Mouse (Mus musculus): Measurements from ENCODE around the gene Gm8180. TPM values are rescaled to one million over a fixed set of nuclear protein-coding genes. Genes with fewer than 3 reads are reported as not detected.
"Not testable (repeated sequence)": the region's sequence is repeated elsewhere in the genome, so short reads cannot be mapped to it uniquely, and the experiment has no call there.

The Gm8180 gene
- not detected in 2 replicates for polyA plus RNA-seq (2012; ENCODE audit: insufficient read depth, insufficient read length, low replicate concordance, missing spikeins)

GRCm38 (mm10) chr14:43784645-43785044 lies at the start of gene Gm8180:
Gene Gm8180, minus strand, starts transcription at chr14:43784745.
- not testable (repeated sequence) for H3K27ac ChIP-seq (ENCODE audit: insufficient read depth, low read depth, low read length); H3K4me1 ChIP-seq (ENCODE audit: control insufficient read depth, insufficient read depth, low read length)
- WGBS: 90% methylated on average over 3 of the region's 3 CpGs

DNA sequence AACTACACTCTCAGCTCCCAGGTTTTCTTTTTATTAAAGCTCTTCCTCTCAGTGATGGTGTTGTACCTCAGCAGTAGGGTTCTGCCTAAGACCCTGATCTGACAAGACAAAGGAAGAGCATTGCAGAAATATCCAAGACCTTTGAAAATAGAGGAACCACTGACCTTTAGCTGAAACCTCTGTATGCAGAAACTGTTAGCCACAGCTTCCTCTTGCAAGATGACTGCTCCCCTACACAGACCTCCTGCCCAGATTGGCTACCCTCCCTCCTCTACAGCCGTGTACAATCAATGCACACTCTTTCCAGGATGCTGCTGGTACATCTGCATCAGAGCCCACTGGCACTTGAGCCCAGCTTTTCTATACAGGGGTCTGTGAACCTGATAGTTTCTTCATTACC lies 45.8 kb upstream of the Gm8180 start:
- not testable (repeated sequence) for H3K4me1 ChIP-seq (ENCODE audit: control insufficient read depth, insufficient read depth, low read length); H3K4me3 ChIP-seq (ENCODE audit: insufficient read depth, low read depth, low read length); H3K27ac ChIP-seq (ENCODE audit: insufficient read depth, low read depth, low read length)
- 41% methylated on average over 1 of the region's 1 CpGs for WGBS

More at GRCm38 (mm10) chr14:43784645-43785044, at the start of gene Gm8180:
- not testable (repeated sequence) for H3K4me3 ChIP-seq (ENCODE audit: insufficient read depth, low read depth, low read length)

- WGBS: 91% methylated on average over 6 of the region's 6 CpGs
- H3K4me1 ChIP-seq (ENCODE audit: control insufficient read depth, insufficient read depth, low read length); H3K4me3 ChIP-seq (ENCODE audit: insufficient read depth, low read depth, low read length); H3K27ac ChIP-seq (ENCODE audit: insufficient read depth, low read depth, low read length): not testable (repeated sequence)
These were observed 39.6 kb upstream of the Gm8180 start for GRCm38 (mm10) chr14:43824176-43824575.

- H3K27ac ChIP-seq (ENCODE audit: insufficient read depth, low read depth, low read length); H3K4me3 ChIP-seq (ENCODE audit: insufficient read depth, low read depth, low read length); H3K4me1 ChIP-seq (ENCODE audit: control insufficient read depth, insufficient read depth, low read length): not testable (repeated sequence)
- 62% methylated on average over 1 of the region's 2 CpGs for WGBS
These were observed 37.3 kb upstream of the Gm8180 start for GRCm38 (mm10) chr14:43821869-43822268.

DNA sequence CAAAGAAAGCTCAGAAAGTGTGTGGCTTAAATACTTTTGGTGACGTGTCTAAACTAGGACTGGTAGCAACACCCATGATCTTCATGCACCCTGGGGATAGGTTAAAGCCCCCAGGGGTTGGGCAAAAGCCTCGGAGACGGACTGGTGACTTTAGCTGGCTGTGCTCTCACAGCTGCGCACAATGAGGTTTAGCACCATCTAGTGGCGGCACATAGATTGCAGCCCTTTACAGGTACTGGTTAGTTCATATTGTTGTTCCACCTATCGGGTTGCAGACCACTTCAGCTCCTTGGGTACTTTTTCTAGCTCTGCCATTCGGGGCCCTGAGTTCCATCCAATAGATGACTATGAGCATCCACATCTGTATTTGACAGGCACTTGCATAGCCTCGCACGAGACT lies 27.9 kb upstream of the Gm8180 start:
- not testable (repeated sequence) for H3K27ac ChIP-seq (ENCODE audit: insufficient read depth, low read depth, low read length); H3K4me1 ChIP-seq (ENCODE audit: control insufficient read depth, insufficient read depth, low read length); H3K4me3 ChIP-seq (ENCODE audit: insufficient read depth, low read depth, low read length)
- WGBS: 50% methylated on average over 8 of the region's 9 CpGs

- WGBS: 46% methylated on average over 4 of the region's 4 CpGs
- not testable (repeated sequence) for H3K4me1 ChIP-seq (ENCODE audit: control insufficient read depth, insufficient read depth, low read length); H3K4me3 ChIP-seq (ENCODE audit: insufficient read depth, low read depth, low read length); H3K27ac ChIP-seq (ENCODE audit: insufficient read depth, low read depth, low read length)
These were observed 23.6 kb upstream of the Gm8180 start for GRCm38 (mm10) chr14:43808142-43808541.

GRCm38 (mm10) chr14:43804435-43804834 lies 19.9 kb upstream of the Gm8180 start:
- WGBS: 15% methylated on average over 7 of the region's 7 CpGs
- H3K4me3 ChIP-seq (ENCODE audit: insufficient read depth, low read depth, low read length); H3K4me1 ChIP-seq (ENCODE audit: control insufficient read depth, insufficient read depth, low read length); H3K27ac ChIP-seq (ENCODE audit: insufficient read depth, low read depth, low read length): not testable (repeated sequence)

DNA sequence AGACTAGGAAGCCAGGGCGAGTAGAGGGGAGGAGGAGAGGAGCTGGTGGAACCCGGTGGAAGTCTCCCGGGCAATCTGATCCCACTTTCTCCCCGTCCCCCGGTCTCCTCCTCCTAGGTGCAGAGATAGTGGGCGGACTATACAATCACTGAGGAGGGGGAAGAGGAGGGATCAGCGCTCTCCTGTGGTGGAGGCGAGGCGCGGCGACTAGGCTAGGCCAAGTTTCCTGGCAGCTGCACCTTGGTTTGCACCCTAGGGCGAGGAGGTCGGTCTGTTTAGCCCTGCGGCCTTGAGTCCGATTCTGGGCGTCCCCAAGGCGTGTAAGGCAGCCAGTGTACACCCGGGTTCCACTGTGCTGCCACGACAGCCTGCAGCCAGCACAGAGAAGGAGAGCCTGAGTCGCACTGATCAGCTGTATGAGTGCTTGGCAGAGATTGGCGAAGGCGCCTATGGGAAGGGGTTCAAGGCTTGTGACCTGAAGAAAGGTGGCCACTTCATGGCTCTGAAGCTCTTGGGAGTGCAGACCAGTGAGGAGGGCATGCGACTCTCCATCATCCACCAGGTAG lies 12.4 kb upstream of the Gm8180 start:
- H3K4me3 ChIP-seq (ENCODE audit: insufficient read depth, low read depth, low read length); H3K27ac ChIP-seq (ENCODE audit: insufficient read depth, low read depth, low read length); H3K4me1 ChIP-seq (ENCODE audit: control insufficient read depth, insufficient read depth, low read length): not testable (repeated sequence)
- WGBS: 14% methylated on average over 23 of the region's 23 CpGs

DNA sequence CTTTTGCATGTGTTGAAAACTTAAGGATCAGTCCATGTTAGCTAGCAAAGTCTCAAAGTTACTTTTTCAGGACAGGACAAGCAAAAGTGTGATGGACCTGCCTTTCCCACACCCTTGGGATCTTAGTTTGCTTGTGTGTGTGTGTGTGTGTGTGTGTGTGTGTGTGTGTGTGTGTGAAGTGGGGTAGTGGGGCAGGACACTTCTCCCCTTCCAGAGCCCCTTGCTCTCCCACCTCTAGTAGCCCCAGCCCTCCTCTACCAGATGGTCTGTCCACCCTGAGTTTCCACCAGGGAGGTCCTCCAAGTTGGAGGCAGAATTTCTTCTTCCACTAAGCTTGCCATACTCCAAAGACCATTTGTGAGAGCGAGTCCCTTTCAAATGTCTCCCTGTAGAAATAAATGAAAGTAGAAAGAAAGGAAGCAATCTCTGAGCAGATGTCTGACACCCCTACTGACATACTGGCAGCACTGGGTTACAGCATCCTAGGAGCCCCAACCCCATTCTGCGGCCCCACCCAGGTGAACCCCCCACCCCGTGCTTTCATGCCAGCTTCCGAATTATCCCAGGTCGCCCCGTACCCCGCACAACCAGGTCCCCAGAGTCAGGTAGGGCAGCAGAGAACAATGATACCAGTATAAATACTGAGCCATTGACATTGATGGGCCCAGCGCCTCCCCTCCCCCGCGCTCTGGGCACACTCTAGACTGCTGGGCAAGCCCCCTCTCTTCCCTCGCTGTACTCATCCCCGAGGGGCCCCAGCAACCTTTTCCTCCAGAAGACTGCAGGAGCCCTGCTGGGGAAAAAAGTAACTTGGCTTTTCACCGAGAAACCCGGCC lies 11.7 kb upstream of the Gm8180 start:
- no peak for TF ChIP-seq CTCF (IDR thresholded peaks at IDR 0.05; ENCODE audit: insufficient read depth, low read depth, low read length)
- TF ChIP-seq POLR2A (IDR thresholded peaks at IDR 0.05; ENCODE audit: insufficient read depth, low read depth, low read length): no peak
- Histone ChIP-seq H3K4me1 (ENCODE audit: control insufficient read depth, insufficient read depth, low read length) (peaks cover 9% of the 10 kb centered on the region; the same call in 1 of the 2 replicates), H3K4me3 (ENCODE audit: insufficient read depth, low read depth, low read length) (no peak overlapping the region), H3K27ac (ENCODE audit: insufficient read depth, low read depth, low read length) (no peak overlapping the region)
- WGBS: 15% methylated on average over 14 of the region's 14 CpGs

DNA sequence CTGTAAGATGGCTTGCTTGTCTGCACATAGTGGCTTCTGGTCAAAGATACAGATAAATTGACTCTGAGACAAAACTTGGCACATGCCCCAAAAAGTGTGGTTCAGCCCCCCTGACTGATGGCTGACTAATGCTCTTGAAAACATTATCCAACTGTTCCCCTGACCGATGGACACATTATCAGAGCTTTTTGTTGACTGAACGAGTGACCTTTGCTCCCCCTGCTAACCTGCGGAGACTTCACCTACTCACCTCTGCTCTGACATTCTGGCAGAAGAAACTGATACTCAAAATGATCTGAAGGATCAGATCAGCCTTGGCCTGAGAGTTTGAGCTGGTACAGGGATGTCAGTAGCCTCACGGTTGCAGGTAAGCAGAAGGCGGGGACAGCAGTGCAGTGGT lies 9.3 kb upstream of the Gm8180 start:
- H3K4me1 ChIP-seq (ENCODE audit: control insufficient read depth, insufficient read depth, low read length); H3K27ac ChIP-seq (ENCODE audit: insufficient read depth, low read depth, low read length); H3K4me3 ChIP-seq (ENCODE audit: insufficient read depth, low read depth, low read length): not testable (repeated sequence)
- WGBS: 88% methylated on average over 5 of the region's 5 CpGs

DNA sequence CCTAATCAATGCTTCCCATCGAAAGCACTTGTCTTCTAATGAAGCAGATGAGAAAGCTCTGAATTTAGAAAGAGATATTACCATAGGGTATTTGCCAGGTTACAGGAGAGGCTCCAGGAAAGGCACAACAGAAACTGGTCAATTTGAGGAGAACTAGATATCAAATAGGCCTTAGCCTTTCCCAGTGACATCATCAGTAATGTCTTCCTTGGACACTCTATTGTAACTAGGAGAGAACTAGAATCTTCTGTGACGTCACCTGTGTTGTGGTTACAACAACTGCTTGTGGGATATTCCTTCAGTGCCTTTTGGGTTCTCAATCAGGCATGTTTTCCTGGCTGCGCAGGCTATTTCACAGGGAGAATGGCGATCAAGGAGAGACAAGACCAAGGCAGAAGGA lies 37.0 kb downstream of the Gm8180 start, which contains the start of gene Gm6526:
Gene Gm6526 (plus strand): TSS at position 301 of the 400 bp plus-strand sequence.
- WGBS: 74% methylated on average over 4 of the region's 4 CpGs
- not testable (repeated sequence) for H3K4me1 ChIP-seq (ENCODE audit: control insufficient read depth, insufficient read depth, low read length); H3K4me3 ChIP-seq (ENCODE audit: insufficient read depth, low read depth, low read length); H3K27ac ChIP-seq (ENCODE audit: insufficient read depth, low read depth, low read length)

Other genes with a start within 250 kb of the Gm8180 start
- not detected in 2 replicates for gene Gm5799, start 241.2 kb downstream of the Gm8180 start, polyA plus RNA-seq (2012; ENCODE audit: insufficient read depth, insufficient read length, low replicate concordance, missing spikeins)
- not detected in 2 replicates for gene Gm17654, start 205.6 kb downstream of the Gm8180 start, polyA plus RNA-seq (2012; ENCODE audit: insufficient read depth, insufficient read length, low replicate concordance, missing spikeins)
- not detected in 2 replicates for gene Gm10375, start 176.7 kb downstream of the Gm8180 start, polyA plus RNA-seq (2012; ENCODE audit: insufficient read depth, insufficient read length, low replicate concordance, missing spikeins)
- gene Gm8165, start 107.5 kb downstream of the Gm8180 start, polyA plus RNA-seq (2012; ENCODE audit: insufficient read depth, insufficient read length, low replicate concordance, missing spikeins): not detected in 2 replicates
- not detected in 2 replicates for gene Gm7324, start 86.9 kb downstream of the Gm8180 start, polyA plus RNA-seq (2012; ENCODE audit: insufficient read depth, insufficient read length, low replicate concordance, missing spikeins)
- not detected in 2 replicates for gene Gm16506, start 57.3 kb downstream of the Gm8180 start, polyA plus RNA-seq (2012; ENCODE audit: insufficient read depth, insufficient read length, low replicate concordance, missing spikeins)
- not detected in 2 replicates for gene Gm6526, start 36.9 kb downstream of the Gm8180 start, polyA plus RNA-seq (2012; ENCODE audit: insufficient read depth, insufficient read length, low replicate concordance, missing spikeins)
- not detected in 2 replicates for gene Ear1, start 90.8 kb upstream of the Gm8180 start, polyA plus RNA-seq (2012; ENCODE audit: insufficient read depth, insufficient read length, low replicate concordance, missing spikeins)
- gene Ear10, start 138.8 kb upstream of the Gm8180 start, polyA plus RNA-seq (2012; ENCODE audit: insufficient read depth, insufficient read length, low replicate concordance, missing spikeins): not detected in 2 replicates
- gene Gm8113, start 140.6 kb upstream of the Gm8180 start, polyA plus RNA-seq (2012; ENCODE audit: insufficient read depth, insufficient read length, low replicate concordance, missing spikeins): not detected in 2 replicates
- not detected in 2 replicates for gene Ang5, start 172.3 kb upstream of the Gm8180 start, polyA plus RNA-seq (2012; ENCODE audit: insufficient read depth, insufficient read length, low replicate concordance, missing spikeins)
- not detected in 2 replicates for gene Ang6, start 217.5 kb upstream of the Gm8180 start, polyA plus RNA-seq (2012; ENCODE audit: insufficient read depth, insufficient read length, low replicate concordance, missing spikeins)

All from olfactory bulb, adult 2 months (tissue).